Mouse (Mus musculus): ENCODE measurements at regions not wholly inside any gene's neighbourhood (a gene's known extent, or its start where the extent isn't known, plus 50 kb on each side); places are given as distances from the start of the nearest gene placed in this dataset.
A peak's percentile ranks its signal among the peaks of the same experiment; 100 is the strongest.

GRCm38 (mm10) chr13:60237091-60237490, 59.9 kb upstream of the Gas1 start:
- DNase-seq (ENCODE audit: low spot score) = no peak

GRCm38 (mm10) chr13:60242447-60243109, 65.4 kb upstream of the Gas1 start:
- DNase-seq (ENCODE audit: low spot score) = peak; percentile 37

- no peak for DNase-seq (ENCODE audit: low spot score)
Observed at GRCm38 (mm10) chr13:60243110-60243481, 65.9 kb upstream of the Gas1 start.

- DNase-seq (ENCODE audit: low spot score) = no peak
Observed at GRCm38 (mm10) chr13:60255162-60255561, 78.0 kb upstream of the Gas1 start.

- DNase-seq (ENCODE audit: low spot score) = no peak
Observed at GRCm38 (mm10) chr13:60255715-60256114, 78.5 kb upstream of the Gas1 start.

GRCm38 (mm10) chr13:60256997-60257396, 79.8 kb upstream of the Gas1 start:
- DNase-seq (ENCODE audit: low spot score) = no peak

GRCm38 (mm10) chr13:60257878-60258277, 80.7 kb upstream of the Gas1 start:
- DNase-seq (ENCODE audit: low spot score) = no peak

GRCm38 (mm10) chr13:60262449-60263028, 85.4 kb upstream of the Gas1 start:
- no peak for DNase-seq (ENCODE audit: low spot score)

- no peak for DNase-seq (ENCODE audit: low spot score)
Observed at GRCm38 (mm10) chr13:60264504-60264903, 87.3 kb upstream of the Gas1 start.

GRCm38 (mm10) chr13:60267557-60267956, 90.4 kb upstream of the Gas1 start:
- DNase-seq (ENCODE audit: low spot score) = no peak

- no peak for DNase-seq (ENCODE audit: low spot score)
Observed at GRCm38 (mm10) chr13:60268256-60268655, 91.1 kb upstream of the Gas1 start.

GRCm38 (mm10) chr13:60269406-60269841, 92.3 kb upstream of the Gas1 start:
- no peak for DNase-seq (ENCODE audit: low spot score)

GRCm38 (mm10) chr13:60270526-60270925, 93.4 kb upstream of the Gas1 start:
- no peak for DNase-seq (ENCODE audit: low spot score)

- no peak for DNase-seq (ENCODE audit: low spot score)
Observed at GRCm38 (mm10) chr13:60273331-60273730, 96.2 kb upstream of the Gas1 start.

GRCm38 (mm10) chr13:60282543-60283251, 105.5 kb upstream of the Gas1 start:
- DNase-seq (ENCODE audit: low spot score) = no peak

GRCm38 (mm10) chr13:60286525-60287224, 109.5 kb upstream of the Gas1 start:
- no peak for DNase-seq (ENCODE audit: low spot score)

- DNase-seq (ENCODE audit: low spot score) = no peak
Observed at GRCm38 (mm10) chr13:60289650-60290049, 112.5 kb upstream of the Gas1 start.

- DNase-seq (ENCODE audit: low spot score) = no peak
Observed at GRCm38 (mm10) chr13:60290820-60291219, 113.7 kb upstream of the Gas1 start.

GRCm38 (mm10) chr13:60291344-60291743, 114.2 kb upstream of the Gas1 start:
- no peak for DNase-seq (ENCODE audit: low spot score)

GRCm38 (mm10) chr13:60296201-60296895, 119.2 kb upstream of the Gas1 start:
- no peak for DNase-seq (ENCODE audit: low spot score)

GRCm38 (mm10) chr13:60296896-60297275, 119.7 kb upstream of the Gas1 start:
- DNase-seq (ENCODE audit: low spot score) = no peak

- DNase-seq (ENCODE audit: low spot score) = no peak
Observed at GRCm38 (mm10) chr13:60298575-60298974, 121.4 kb upstream of the Gas1 start.
